8 mouse cellular contexts compared by ENCODE assay signal in the genomic region with DNA sequence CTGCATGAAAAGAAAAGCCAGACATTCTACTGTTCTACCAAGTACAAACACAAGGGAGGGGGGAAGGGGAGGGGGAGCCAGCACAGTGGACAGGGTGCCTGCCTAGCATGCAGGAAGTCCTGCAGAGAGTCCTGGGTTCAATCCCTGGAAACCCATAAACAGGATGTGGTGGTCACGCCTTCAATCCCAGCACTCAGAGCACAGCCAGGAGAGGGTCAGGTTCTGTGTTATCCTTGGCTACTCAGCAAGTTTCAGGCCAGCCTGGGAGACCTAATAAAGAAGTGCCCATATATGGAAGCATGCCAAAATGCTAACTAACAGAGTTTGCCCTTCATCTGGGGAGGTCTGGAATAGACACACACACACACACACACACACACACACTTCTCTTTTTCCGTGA. TPM values are rescaled to one million over a fixed set of nuclear protein-coding genes. Genes with fewer than 3 reads are reported as not detected.
DNase-seq lines count a peak whose midpoint lies in the region; ATAC-seq and TF ChIP-seq lines count a peak whose summit lies in the region.

No protein-coding gene starts in this region.

- no peaks in the 10 kb centered on the region for H3K36me3 ChIP-seq in hindbrain, embryonic 11.5 days (ENCODE audit: control insufficient read depth, insufficient read depth, low read length)
- no peaks in the 10 kb centered on the region for H3K36me3 ChIP-seq in hindbrain, embryonic 12.5 days
- H3K36me3 ChIP-seq in forebrain, embryonic 16.5 days (ENCODE audit: control insufficient read depth, insufficient read depth), result no peaks in the 10 kb centered on the region
- H3K36me3 ChIP-seq in intestine, postnatal 0 days (ENCODE audit: control insufficient read depth, insufficient read depth), result no peaks in the 10 kb centered on the region

- no peaks in the 10 kb centered on the region; the same call in 1 of the 2 replicates for H3K4me1 ChIP-seq in hindbrain, embryonic 11.5 days (replicated peaks; ENCODE audit: control insufficient read depth, insufficient read depth, low read length)
- H3K4me1 ChIP-seq in hindbrain, embryonic 12.5 days, result peaks cover 32% of the 10 kb centered on the region
- H3K4me1 ChIP-seq in forebrain, embryonic 16.5 days (replicated peaks; ENCODE audit: control insufficient read depth, insufficient read depth, low read length), result peaks cover 26% of the 10 kb centered on the region
- peaks cover 56% of the 10 kb centered on the region for H3K4me1 ChIP-seq in intestine, postnatal 0 days (replicated peaks; ENCODE audit: control insufficient read depth, insufficient read depth, low read length)

- no peaks in the 10 kb centered on the region for H3K9me3 ChIP-seq in hindbrain, embryonic 11.5 days (ENCODE audit: control insufficient read depth, low read length)
- no peaks in the 10 kb centered on the region for H3K9me3 ChIP-seq in hindbrain, embryonic 12.5 days (replicated peaks)
- no peaks in the 10 kb centered on the region for H3K9me3 ChIP-seq in forebrain, embryonic 16.5 days (ENCODE audit: control insufficient read depth, low read length)
- no peaks in the 10 kb centered on the region for H3K9me3 ChIP-seq in intestine, postnatal 0 days (ENCODE audit: control insufficient read depth)

- no peaks in the 10 kb centered on the region for H3K27me3 ChIP-seq in hindbrain, embryonic 11.5 days (ENCODE audit: control insufficient read depth, insufficient read depth, low read length)
- no peaks in the 10 kb centered on the region for H3K27me3 ChIP-seq in hindbrain, embryonic 12.5 days
- H3K27me3 ChIP-seq in forebrain, embryonic 16.5 days (replicated peaks; ENCODE audit: control insufficient read depth, insufficient read depth, low read length), result no peaks in the 10 kb centered on the region
- H3K27me3 ChIP-seq in intestine, postnatal 0 days (replicated peaks; ENCODE audit: control insufficient read depth, insufficient read depth, low read length), result no peaks in the 10 kb centered on the region

- no peak overlapping the region for H3K9ac ChIP-seq in hindbrain, embryonic 11.5 days (ENCODE audit: low read depth, low read length)
- no peak overlapping the region for H3K9ac ChIP-seq in hindbrain, embryonic 12.5 days
- H3K9ac ChIP-seq in forebrain, embryonic 16.5 days (replicated peaks; ENCODE audit: low read depth, low read length), result no peak overlapping the region
- H3K9ac ChIP-seq in intestine, postnatal 0 days (ENCODE audit: low read depth, low read length), result no peak overlapping the region

- no peak for ATAC-seq in hindbrain, embryonic 11.5 days (ENCODE audit: low FRiP score)
- no peak for ATAC-seq in hindbrain, embryonic 12.5 days (ENCODE audit: low FRiP score)
- peak; percentile 27; the same call in 1 of the 2 replicates for ATAC-seq in forebrain, embryonic 16.5 days
- no peak for ATAC-seq in intestine, postnatal 0 days

- H3K27ac ChIP-seq in hindbrain, embryonic 11.5 days (ENCODE audit: low read depth, low read length), result no peak overlapping the region
- H3K27ac ChIP-seq in hindbrain, embryonic 12.5 days, result no peak overlapping the region
- no peak overlapping the region for H3K27ac ChIP-seq in forebrain, embryonic 16.5 days (ENCODE audit: low read length)
- peak overlapping the region; percentile 35; the same call in 1 of the 2 replicates for H3K27ac ChIP-seq in intestine, postnatal 0 days (ENCODE audit: low read depth, low read length)

- TF ChIP-seq CTCF in intestine, postnatal 0 days (IDR thresholded peaks at IDR 0.05; ENCODE audit: low read depth), result no peak

- H3K4me3 ChIP-seq in hindbrain, embryonic 11.5 days (ENCODE audit: low read depth, low read length), result no peak overlapping the region
- H3K4me3 ChIP-seq in hindbrain, embryonic 12.5 days, result no peak overlapping the region
- no peak overlapping the region for H3K4me3 ChIP-seq in forebrain, embryonic 16.5 days (replicated peaks; ENCODE audit: low read length)
- no peak overlapping the region for H3K4me3 ChIP-seq in intestine, postnatal 0 days (ENCODE audit: low read depth, low read length)

- peak; percentile 25 for DNase-seq in hindbrain, embryonic 11.5 days (ENCODE audit: low spot score)
- peak; percentile 73 for DNase-seq in lung, postnatal 10 days
- no peak for DNase-seq in frontal cortex, postnatal 10 days (ENCODE audit: low spot score in 2 of 2)
- no peak for DNase-seq in layer of hippocampus, adult 8-10 months (ENCODE audit: low spot score in 2 of 2)
- no peak for DNase-seq in spleen, adult 18-20 months

- no peak overlapping the region for H3K4me2 ChIP-seq in hindbrain, embryonic 11.5 days (replicated peaks; ENCODE audit: low read depth, low read length)
- H3K4me2 ChIP-seq in hindbrain, embryonic 12.5 days (replicated peaks), result no peak overlapping the region
- no peak overlapping the region for H3K4me2 ChIP-seq in forebrain, embryonic 16.5 days (ENCODE audit: low read length)
- H3K4me2 ChIP-seq in intestine, postnatal 0 days (replicated peaks; ENCODE audit: low read depth), result 0 out of 2 replicates have a peak overlapping the region, but pooled peaks have one; percentile 17

- 43% methylated on average over 2 of the region's 2 CpGs for WGBS in hindbrain, embryonic 11.5 days
- WGBS in hindbrain, embryonic 12.5 days, result 44% methylated on average over 2 of the region's 2 CpGs
- 23% methylated on average over 2 of the region's 2 CpGs for WGBS in forebrain, embryonic 16.5 days
- 15% methylated on average over 2 of the region's 2 CpGs for WGBS in intestine, postnatal 0 days

RNA-seq across cellular contexts. Expression of a gene that starts 47.1 kb away (rescaled TPM):
- polyA plus RNA-seq in hindbrain, embryonic 11.5 days (2014; fragmentation: Nextera tagmentation; extraction: Ambion mirVana), result 7.0 and 8.1 TPM in 2 replicates
- 12.7 and 13.4 TPM in 2 replicates for polyA plus RNA-seq in hindbrain, embryonic 12.5 days (2016; fragmentation: Nextera tagmentation; extraction: Ambion mirVana)
- 4.1 and 5.3 TPM in 2 replicates for polyA plus RNA-seq in forebrain, embryonic 16.5 days (2015; fragmentation: Nextera tagmentation; extraction: Ambion mirVana)
- polyA plus RNA-seq in intestine, postnatal 0 days (2015; fragmentation: Nextera tagmentation; extraction: Ambion mirVana), result 16.7 and 18.1 TPM in 2 replicates
- total RNA-seq in layer of hippocampus, adult 8-10 months (2022), result 10 to 100 TPM in 3 of 4 experiments, 1 to 10 TPM in 1; 9.3 to 20.4 (median 15.3) TPM

Comparison
In these comparisons a context has a peak if more than half of its experiments do, and no peak if none do; other contexts are left out.
1. DNase-seq: peak in hindbrain, embryonic 11.5 days (single experiment) and lung, postnatal 10 days (single experiment); none in frontal cortex, postnatal 10 days (0 of 2), layer of hippocampus, adult 8-10 months (0 of 2) and spleen, adult 18-20 months (0 of 2).